Mouse (Mus musculus): Measurements from ENCODE around the gene Zfyve16. TPM values are rescaled to one million over a fixed set of nuclear protein-coding genes. Genes with fewer than 3 reads are reported as not detected.

Gene Zfyve16
- polyA plus RNA-seq, 1 experiment from 2014 or later = 11.3 TPM

Other genes with a start within 250 kb of the Zfyve16 start
- gene Gm20379, start 224.9 kb downstream of the Zfyve16 start, polyA plus RNA-seq (2015; fragmentation: Nextera tagmentation; extraction: Ambion mirVana) = 1.1 TPM in 2 replicates
- gene Dhfr, start 176.1 kb downstream of the Zfyve16 start, polyA plus RNA-seq (2015; fragmentation: Nextera tagmentation; extraction: Ambion mirVana) = 7.9 and 8.8 TPM in 2 replicates
- gene Msh3, start 175.9 kb downstream of the Zfyve16 start, polyA plus RNA-seq (2015; fragmentation: Nextera tagmentation; extraction: Ambion mirVana) = 30.4 and 31.5 TPM in 2 replicates
- gene Ankrd34b, start 105.0 kb downstream of the Zfyve16 start, polyA plus RNA-seq (2015; fragmentation: Nextera tagmentation; extraction: Ambion mirVana) = 0.67 and 0.96 TPM in 2 replicates
- 0.18 and 0.27 TPM in 2 replicates for gene Fam151b, start 46.9 kb downstream of the Zfyve16 start, polyA plus RNA-seq (2015; fragmentation: Nextera tagmentation; extraction: Ambion mirVana)
- not detected in 2 replicates for gene Spz1, start 45.3 kb upstream of the Zfyve16 start, polyA plus RNA-seq (2015; fragmentation: Nextera tagmentation; extraction: Ambion mirVana)
- 21.6 and 28.8 TPM in 2 replicates for gene Serinc5, start 80.2 kb upstream of the Zfyve16 start, polyA plus RNA-seq (2015; fragmentation: Nextera tagmentation; extraction: Ambion mirVana)

All from forebrain, embryonic 16.5 days (tissue).